25 mouse cellular contexts compared by ENCODE assay signal in the genomic region with DNA sequence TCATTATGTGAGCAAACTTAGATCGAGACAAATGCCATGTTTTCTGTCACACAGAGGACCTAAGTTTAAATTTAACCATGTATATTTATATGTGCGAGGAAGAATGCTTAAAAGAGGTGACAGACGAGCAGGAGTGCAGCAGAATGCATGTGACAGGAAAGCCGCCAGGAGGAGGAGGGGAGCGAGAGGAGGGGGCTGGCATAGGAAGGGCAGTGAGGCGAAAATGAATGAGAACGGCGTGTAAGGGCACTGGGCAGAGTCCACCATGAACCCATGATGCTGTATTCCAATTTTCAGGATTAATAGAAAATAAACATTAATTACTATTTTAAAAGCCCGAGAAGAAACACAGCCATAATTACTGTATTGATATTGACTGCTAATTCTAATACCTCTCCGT. TPM values are rescaled to one million over a fixed set of nuclear protein-coding genes. Genes with fewer than 3 reads are reported as not detected.
"Had no signal": no experiment of that assay in that cellular context is flagged by ENCODE, and none has a peak within 500 bp of the region (broad histone marks: within the 10 kb centered on the region; RNA-seq: fewer than 3 reads in every experiment).

No protein-coding gene starts in this region.

- H3K9me3 ChIP-seq: heart, embryonic 10.5 days; heart, embryonic 12.5 days; hindbrain, embryonic 10.5 days; hindbrain, embryonic 12.5 days; intestine, embryonic 15.5 days; limb, embryonic 10.5 days; limb, embryonic 12.5 days; liver, embryonic 13.5 days had no signal

- H3K4me2 ChIP-seq: heart, embryonic 12.5 days; hindbrain, embryonic 12.5 days; hindbrain, embryonic 14.5 days; intestine, embryonic 15.5 days; limb, embryonic 12.5 days; liver, embryonic 11.5 days; liver, embryonic 13.5 days had no signal

- H3K9ac ChIP-seq: heart, embryonic 12.5 days; hindbrain, embryonic 12.5 days; hindbrain, embryonic 14.5 days; intestine, embryonic 15.5 days; limb, embryonic 12.5 days; liver, embryonic 13.5 days had no signal

- DNase-seq: gastrocnemius, adult 2 months; gastrocnemius, postnatal 10 days; gastrocnemius, postnatal 25 days; heart, adult 18-20 months; heart, postnatal 10 days; heart, postnatal 4 days; kidney, adult 18-20 months; kidney, postnatal 4 days; liver; liver, embryonic 13.5 days had no signal

- H3K4me1 ChIP-seq: hindbrain, embryonic 12.5 days; intestine, embryonic 15.5 days; liver, embryonic 13.5 days had no signal

- H3K27me3 ChIP-seq: hindbrain, embryonic 12.5 days; intestine, embryonic 15.5 days; limb, embryonic 12.5 days had no signal

- H3K36me3 ChIP-seq: heart, embryonic 10.5 days; heart, embryonic 12.5 days; hindbrain, embryonic 10.5 days; hindbrain, embryonic 12.5 days; intestine, embryonic 15.5 days; limb, embryonic 10.5 days; limb, embryonic 12.5 days; liver, embryonic 13.5 days had no signal

- H3K27ac ChIP-seq: gastrocnemius, adult 2 months; heart, embryonic 10.5 days; hindbrain, embryonic 10.5 days; hindbrain, embryonic 12.5 days; hindbrain, embryonic 14.5 days; intestine, embryonic 15.5 days; kidney, postnatal 0 days; layer of hippocampus, adult 2 months; left cerebral cortex, adult 2 months; limb, embryonic 10.5 days; limb, embryonic 12.5 days; liver, embryonic 13.5 days had no signal

- ATAC-seq: hindbrain, embryonic 16.5 days; inflammation-experienced regulatory T-cells, adult 6 months; intestine, embryonic 15.5 days; intestine, postnatal 0 days had no signal

- H3K4me3 ChIP-seq: gastrocnemius, adult 2 months; heart, embryonic 10.5 days; heart, embryonic 12.5 days; hindbrain, embryonic 10.5 days; hindbrain, embryonic 12.5 days; intestine, embryonic 15.5 days; layer of hippocampus, adult 2 months; left cerebral cortex, adult 2 months; limb, embryonic 10.5 days; limb, embryonic 12.5 days; liver, embryonic 13.5 days had no signal

RNA-seq across cellular contexts. Expression of a gene that starts 58.2 kb away (rescaled TPM):
- polyA plus RNA-seq: inflammation-experienced regulatory T-cells, adult 6 months had no signal
